Mouse (Mus musculus) brain, embryonic 14.5 days (tissue): ENCODE measurements around the gene Plekhg5. TPM values are rescaled to one million over a fixed set of nuclear protein-coding genes. Genes with fewer than 3 reads are reported as not detected.
A peak's percentile ranks its signal among the peaks of the same experiment; 100 is the strongest.

Experiments used
- DNase-seq: peaks from one replicate; pipeline ENCODE4 v3.0.0-alpha.2; 2011; ENCODE audit warnings: low read depth
- CTCF ChIP-seq: fragments of 200-500 bp; IDR thresholded peaks from 2 replicates; pipeline ENCODE4 v1.5.1; 2012; ENCODE audit warnings: inconsistent platforms, mild to moderate bottlenecking, moderate library complexity, borderline replicate concordance; ENCODE audit not compliant: insufficient read depth, insufficient read length; ENCODE audit errors: extremely low read depth
- POLR2A ChIP-seq: fragments of 200-500 bp; IDR thresholded peaks from 2 replicates; pipeline ENCODE4 v1.6.1; 2012; ENCODE audit warnings: mild to moderate bottlenecking, inconsistent platforms, borderline replicate concordance; ENCODE audit not compliant: poor library complexity, insufficient read depth, insufficient read length, severe bottlenecking; ENCODE audit errors: extremely low read depth
- polyA plus RNA-seq: library from polyadenylated mRNA; depleted of rRNA; stranded (reverse); fragments of >200 nt; gene quantifications from 2 replicates; pipeline ENCODE4 v1.2.3, GENCODE M21; 2012

Plekhg5 gene
- polyA plus RNA-seq, 1 experiment = 18.6 TPM

DNA sequence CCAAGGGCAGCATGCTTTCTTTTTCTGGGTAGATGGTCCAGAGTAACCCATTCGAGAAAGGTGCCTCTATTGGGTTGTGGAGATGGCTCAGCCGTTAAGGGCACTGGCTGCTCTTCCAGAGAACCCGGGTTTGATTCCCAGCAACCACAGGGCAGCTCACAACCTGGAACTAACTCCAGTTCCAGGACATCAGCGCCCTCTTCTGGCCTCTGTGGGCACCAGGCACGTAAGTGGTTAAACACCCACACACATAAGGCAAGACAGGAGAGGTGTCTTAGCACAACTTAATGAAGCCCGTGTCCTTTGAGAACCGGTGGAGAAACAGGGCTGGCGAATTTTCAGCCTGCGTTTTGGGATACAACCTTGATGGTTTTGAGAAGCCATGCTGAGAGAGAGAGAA lies 2.2 kb downstream of the Plekhg5 start:
- TF ChIP-seq POLR2A = no peak
- TF ChIP-seq CTCF = peak; percentile 17; the same call in 1 of the 2 replicates
- DNase-seq = no peak

DNA sequence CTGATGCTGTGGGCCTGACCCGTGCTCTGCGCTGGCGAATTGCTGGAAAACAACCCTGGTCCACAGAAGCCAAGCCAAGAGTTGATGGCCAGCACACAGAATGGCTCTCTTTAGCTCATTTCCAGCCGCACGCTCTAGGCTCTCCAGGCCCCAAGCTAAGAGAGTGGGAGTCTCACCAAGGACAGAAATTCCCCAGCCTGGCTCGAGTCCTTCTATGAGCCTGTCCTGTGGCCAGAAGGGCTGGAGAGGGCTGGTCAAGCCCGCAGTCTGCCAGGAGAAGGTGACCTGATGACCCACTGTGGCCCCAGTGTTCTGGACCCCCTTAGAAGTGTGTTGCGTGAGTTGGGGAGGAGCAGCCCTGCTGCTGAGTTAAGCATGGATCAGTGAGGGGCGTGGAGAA lies 4.9 kb downstream of the Plekhg5 start:
- TF ChIP-seq CTCF (no peak), POLR2A (no peak)
- DNase-seq = no peak

DNA sequence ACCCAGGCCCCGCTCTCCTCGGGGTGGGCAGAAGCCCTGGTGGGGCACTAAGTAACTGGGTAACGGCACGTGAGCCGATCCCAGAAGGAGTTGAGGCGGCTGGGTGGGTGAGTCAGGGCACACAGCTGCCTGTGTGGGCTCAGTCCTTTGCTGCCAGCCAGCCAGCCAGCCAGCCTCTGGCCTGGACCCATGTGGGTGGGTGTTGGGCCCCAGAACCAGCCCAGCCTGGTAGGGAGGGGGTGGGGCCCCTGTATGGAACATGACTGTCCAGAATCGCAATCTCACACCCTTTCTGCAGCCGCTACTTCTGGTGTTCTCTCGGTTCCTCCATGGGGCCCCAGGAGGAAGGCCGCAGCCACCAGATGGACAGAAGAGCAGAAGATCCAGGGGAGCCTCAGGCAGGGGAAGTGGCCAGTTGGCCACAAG lies 5.8 kb downstream of the Plekhg5 start:
- DNase-seq = no peak
- TF ChIP-seq CTCF (no peak), POLR2A (no peak)

DNA sequence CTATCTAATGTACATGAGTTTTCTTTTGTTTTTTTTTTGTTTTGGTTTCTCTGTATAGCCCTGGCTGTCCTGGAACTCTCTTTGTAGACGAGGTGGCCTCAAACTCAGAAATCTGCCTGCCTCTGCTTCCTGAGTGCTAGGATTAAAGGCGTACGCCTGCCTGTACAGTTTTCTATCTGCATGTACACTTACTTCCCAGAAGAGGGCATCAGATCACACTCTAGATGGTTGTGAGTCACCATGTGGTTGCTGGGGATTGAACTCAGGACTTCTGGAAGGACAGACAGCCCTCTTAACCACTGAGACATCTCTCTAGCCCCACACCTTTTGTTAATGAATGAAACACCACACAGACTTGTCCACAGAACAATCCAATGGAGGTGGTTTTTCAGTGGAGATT lies 7.0 kb downstream of the Plekhg5 start:
- TF ChIP-seq POLR2A (no peak), CTCF (no peak)
- DNase-seq = no peak

DNA sequence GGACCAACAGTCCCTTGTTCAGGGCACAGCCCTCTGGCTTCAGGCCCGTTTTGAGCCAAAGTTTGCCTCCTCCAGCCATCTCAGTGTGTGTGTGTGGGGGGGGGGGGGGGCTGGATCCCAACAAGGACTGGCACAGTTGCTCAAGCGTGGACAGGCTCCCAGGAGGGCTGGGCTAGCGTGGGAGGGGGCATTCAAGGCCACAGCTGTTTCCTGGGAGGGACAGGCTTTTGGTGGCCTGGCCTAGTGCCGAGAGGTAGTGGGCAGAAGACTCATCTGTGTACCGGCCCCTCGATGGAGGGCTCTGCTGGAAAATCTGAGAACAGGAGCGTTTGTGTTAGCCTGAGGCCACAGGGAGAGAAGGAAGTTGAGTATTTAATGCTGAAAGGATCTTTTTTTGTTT lies 7.6 kb downstream of the Plekhg5 start:
- no peak for TF ChIP-seq POLR2A
- no peak for TF ChIP-seq CTCF
- no peak for DNase-seq

DNA sequence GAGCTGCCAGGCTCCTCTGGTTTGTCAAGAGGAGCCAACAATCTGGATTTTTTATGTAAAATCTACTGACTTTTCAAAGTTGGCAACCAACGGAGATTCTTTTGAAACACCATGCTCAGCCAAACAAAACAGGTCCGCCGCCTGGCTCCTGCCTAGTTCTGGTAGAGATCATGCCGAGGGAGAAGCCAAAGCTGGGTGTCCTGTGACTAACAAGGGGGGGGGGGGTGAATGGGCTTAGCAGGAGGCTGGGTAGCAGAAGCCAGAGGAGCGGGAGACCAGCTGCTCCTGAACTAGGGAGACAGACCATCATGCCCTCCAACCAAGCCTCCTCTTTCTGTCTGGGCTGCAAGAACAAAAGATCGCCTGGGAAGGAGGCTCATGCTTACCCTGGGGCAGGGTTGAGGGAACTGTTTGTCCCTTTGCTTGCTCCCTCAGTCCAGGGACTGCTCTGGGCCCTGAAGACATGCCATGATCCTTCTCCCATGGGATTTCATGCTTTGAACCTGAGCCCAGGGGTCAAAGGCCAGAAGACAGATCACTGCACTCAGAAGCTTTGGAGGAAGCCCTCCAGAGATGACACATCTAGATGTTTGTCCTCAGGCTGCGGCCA lies 11.4 kb downstream of the Plekhg5 start:
- TF ChIP-seq CTCF (no peak), POLR2A (no peak)

DNA sequence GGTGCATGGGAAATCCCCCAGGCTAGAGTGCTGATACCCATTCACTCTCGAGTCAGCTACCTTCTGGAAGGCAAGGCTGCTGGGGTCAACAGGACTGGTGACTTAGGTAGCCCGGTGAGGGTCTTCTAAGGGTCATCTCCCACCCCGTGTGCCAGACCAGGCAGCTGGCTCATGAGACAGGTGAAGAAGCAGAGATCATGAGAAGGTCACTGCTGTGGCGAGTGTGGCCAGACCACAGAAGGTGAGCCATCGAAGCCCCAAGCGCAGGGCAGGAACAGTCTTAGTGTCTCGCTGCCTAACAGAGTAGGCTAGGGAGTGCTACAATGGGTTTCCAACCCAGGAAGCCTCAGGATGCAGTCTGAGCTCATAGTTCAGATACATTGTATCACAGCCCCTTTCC lies 12.3 kb downstream of the Plekhg5 start:
- TF ChIP-seq CTCF = no peak
- TF ChIP-seq POLR2A = no peak
- DNase-seq = no peak

More for the DNA sequence above, 11.4 kb downstream of the Plekhg5 start:
- DNase-seq = no peak

DNA sequence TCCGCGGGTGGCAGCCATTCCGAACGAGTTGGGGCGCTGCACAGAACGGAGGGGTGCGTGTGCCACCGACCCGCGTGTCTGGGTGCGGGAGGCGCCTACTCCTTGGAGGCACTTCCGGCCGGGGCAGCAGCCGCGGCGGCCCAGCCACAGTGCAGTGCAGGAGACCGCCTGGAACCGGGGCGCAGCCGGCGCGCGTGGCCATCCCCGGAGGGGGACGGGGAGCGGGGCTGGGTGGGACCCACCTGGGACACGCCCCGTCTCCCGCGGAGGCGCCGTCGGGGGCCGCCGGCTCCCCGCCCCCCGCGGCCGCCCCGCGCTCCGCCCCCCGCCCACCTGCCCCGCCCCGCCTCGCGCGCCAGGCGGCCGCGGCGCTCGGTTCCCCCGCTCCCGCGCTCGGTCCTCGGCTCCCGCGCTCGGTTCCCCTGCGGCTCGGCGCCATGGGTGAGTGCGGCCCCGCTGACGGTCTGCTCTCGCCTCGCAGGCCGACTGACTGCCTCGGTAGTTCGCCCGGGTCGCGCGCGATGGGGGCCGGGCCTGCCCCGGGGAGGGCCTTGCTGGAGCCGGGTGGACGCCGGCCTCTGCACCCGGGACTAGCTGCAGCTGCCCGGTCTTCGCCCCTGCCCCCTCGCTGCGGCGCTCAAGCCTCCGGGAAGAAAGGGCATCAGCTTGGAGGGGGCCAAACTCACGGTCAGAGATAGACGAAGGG lies 14.4 kb downstream of the Plekhg5 start:
- TF ChIP-seq CTCF (no peak), POLR2A (peak; percentile 59; the same call in 1 of the 2 replicates)
- DNase-seq = peak; percentile 42

DNA sequence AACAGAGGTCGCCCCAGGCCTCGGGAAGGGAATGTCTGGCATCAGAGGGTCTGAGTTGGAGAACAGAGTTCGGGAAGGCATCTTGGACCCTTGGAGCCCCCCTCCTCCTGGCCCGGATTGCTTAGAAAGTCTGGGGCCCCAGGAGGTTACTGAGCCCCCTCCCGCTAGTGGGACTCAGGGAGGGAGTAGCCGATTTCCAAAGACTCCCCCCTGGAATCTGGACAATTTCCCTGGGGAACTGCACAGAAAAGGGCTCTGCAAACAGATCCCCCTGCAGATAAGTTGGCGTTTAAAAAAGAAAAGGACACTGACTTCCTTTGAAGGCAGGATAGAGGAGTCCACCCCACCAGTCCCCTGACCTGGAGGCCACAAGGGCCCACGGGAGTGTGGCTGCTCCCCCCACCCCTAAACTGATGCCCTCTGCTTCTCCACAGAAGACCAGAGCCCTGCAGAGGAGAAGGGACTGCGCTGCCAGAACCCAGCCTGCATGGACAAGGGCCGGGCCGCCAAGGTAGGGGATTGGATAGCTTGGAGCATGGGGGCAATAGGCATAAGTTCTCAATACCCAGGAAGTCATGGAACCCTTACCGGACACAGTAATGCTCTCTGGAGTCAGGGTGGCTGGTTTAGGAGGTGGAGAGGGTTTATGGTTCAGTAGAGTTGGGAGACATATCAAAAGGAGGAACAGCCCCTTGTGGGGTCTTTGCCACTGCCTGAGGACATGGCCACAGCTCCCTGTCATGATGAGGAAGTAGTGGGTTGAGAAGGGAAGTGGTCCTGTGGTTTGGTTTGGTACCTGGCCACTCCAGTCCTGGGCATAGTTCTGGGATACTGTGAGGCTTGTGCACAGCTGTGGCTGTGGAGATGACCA lies 15.1 kb downstream of the Plekhg5 start:
- TF ChIP-seq POLR2A (no peak), CTCF (no peak)
- DNase-seq = no peak

DNA sequence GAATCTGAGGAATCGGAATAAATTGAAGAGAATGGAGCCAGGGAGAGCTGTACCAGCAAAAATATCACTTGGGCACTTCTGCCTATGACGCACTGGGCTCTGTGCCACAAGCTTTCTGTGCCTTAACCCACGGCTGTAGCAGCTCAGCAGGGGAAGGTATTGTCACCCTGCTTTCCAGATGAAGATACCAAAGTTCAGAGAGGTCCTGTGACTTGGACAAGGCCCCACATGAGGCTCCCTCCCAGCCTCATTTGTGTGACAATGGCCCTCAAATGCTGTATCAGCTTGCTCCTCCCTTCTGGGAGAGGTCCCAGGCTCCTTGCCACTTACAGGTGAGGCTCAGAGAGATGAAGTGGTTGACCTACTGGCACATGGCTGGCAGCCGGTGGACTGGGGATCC lies 15.8 kb downstream of the Plekhg5 start:
- TF ChIP-seq POLR2A (no peak), CTCF (no peak)
- DNase-seq = peak; percentile 64

DNA sequence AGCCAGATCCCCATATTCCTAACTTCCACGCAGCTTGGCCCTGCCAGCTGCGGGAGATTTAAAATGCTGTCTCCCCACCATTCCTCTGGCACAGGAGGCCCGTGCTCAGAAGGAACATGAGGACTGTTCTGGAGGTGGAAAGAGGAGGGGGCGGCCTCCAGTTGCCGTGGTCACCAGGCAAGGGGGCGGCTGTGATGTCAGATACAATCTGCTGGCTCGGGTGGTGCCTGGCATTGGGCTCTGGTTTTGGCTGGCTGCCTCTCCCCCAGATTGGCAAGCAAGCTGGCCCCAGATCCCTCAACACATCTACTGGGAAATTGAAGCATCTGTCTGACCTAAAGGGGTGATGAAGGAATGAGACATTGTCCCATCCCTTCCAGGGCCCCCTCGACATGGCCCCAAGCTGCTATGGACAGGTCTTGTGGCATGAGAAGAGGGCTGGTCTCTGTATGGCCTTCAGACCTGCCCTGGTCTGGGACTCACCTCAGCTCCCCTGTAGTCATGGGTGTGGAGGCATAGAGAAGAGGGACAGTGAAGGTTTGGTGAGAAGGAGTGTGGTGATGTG lies 16.3 kb downstream of the Plekhg5 start:
- TF ChIP-seq CTCF (no peak), POLR2A (no peak)
- DNase-seq = peak; percentile 84

DNA sequence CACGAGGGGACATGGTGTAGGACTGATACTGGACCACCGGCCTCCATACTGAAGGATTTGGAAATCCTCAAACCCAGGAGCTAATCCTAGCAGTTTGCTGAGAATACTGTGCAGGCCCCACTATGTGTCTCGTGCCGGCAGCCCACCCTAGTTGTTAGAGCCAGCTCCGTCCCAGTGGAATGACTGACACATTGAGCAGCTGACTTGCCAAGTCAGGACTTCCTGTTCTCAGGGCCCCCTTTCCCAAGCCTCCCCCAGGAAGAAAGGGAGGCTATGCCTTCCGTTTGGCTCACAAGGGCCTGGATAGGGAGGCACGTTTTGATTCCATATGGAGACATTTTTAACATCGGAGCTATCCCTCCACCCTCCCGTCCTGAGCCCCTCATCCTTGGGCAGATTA lies 17.9 kb downstream of the Plekhg5 start:
- TF ChIP-seq CTCF (no peak), POLR2A (no peak)
- DNase-seq = no peak
